Mouse (Mus musculus) forebrain, embryonic 16.5 days (tissue): Measurements from ENCODE around the gene Rbms3. TPM values are rescaled to one million over a fixed set of nuclear protein-coding genes. Genes with fewer than 3 reads are reported as not detected.

Experiments used
- ATAC-seq: fragments of 200-750 bp; cut with Nextera tagmentation; 2 replicates; pipeline ENCODE4 v1.8.0; 2017; ENCODE audit warnings: mild to moderate bottlenecking, moderate library complexity
- H3K27ac ChIP-seq: fragments of 300-500 bp; sonication (generic); 2 replicates; pipeline ENCODE4 v1.5.1; 2014; ENCODE audit warnings: low read length, control low read depth
- H3K27me3 ChIP-seq: fragments of 300-500 bp; sonication (generic); replicated peaks from 2 replicates; pipeline ENCODE4 v1.6.1; 2014; ENCODE audit warnings: low read length; ENCODE audit not compliant: control insufficient read depth, insufficient read depth
- H3K36me3 ChIP-seq: fragments of 300-500 bp; sonication (generic); 2 replicates; pipeline ENCODE4 v1.6.1; 2014; ENCODE audit not compliant: control insufficient read depth, insufficient read depth
- H3K4me1 ChIP-seq: fragments of 300-500 bp; sonication (generic); replicated peaks from 2 replicates; pipeline ENCODE4 v1.6.1; 2014; ENCODE audit warnings: low read length; ENCODE audit not compliant: control insufficient read depth, insufficient read depth
- H3K4me2 ChIP-seq: fragments of 300-500 bp; sonication (generic); 2 replicates; pipeline ENCODE4 v1.6.1; 2014; ENCODE audit warnings: mild to moderate bottlenecking, low read length, control low read depth
- H3K4me3 ChIP-seq: fragments of 300-500 bp; sonication (generic); replicated peaks from 2 replicates; pipeline ENCODE4 v1.5.1; 2014; ENCODE audit warnings: mild to moderate bottlenecking, low read length, control low read depth
- H3K9ac ChIP-seq: fragments of 300-500 bp; sonication (generic); replicated peaks from 2 replicates; pipeline ENCODE4 v1.6.1; 2014; ENCODE audit warnings: low read depth, low read length, control low read depth
- H3K9me3 ChIP-seq: fragments of 300-500 bp; sonication (generic); 2 replicates; pipeline ENCODE4 v1.6.1; 2016; ENCODE audit warnings: low read length; ENCODE audit not compliant: control insufficient read depth
- WGBS: fragments of 180-500 bp; shearing (Covaris S2); extraction: QIAGEN DNeasy Blood & Tissue Kit; methylation state at CpG from one replicate; pipeline ENCODE4 v1.1.7; 2014; 5-methylcytosine and 5-hydroxymethylcytosine counted together
- polyA plus RNA-seq: library from polyadenylated mRNA; unstranded; fragments of >200 nt; fragmentation: Nextera tagmentation; extraction: Ambion mirVana; gene quantifications from 2 replicates; pipeline ENCODE4 v1.2.1, GENCODE M21; 2015

Gene Rbms3
- polyA plus RNA-seq, 1 experiment from 2014 or later, result 25.7 TPM

DNA sequence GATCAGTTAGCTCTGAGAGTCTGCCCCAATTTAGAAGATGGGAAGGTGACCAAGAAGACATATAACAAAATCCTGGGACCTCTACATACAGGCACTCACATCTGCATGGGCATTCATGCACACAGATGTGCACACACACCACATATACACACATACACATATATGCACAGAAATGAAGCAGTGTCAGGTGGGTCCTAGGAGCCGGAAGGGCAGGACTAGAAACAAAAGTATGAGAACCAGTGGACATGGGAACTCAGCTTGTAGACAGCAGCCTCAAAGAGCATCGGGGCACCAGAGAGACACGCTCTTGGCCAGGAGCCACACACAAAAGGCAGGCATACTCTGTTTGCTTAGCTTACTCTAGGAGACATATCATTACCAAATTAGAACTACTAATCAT lies 310.4 kb downstream of the Rbms3 start:
- H3K4me3 ChIP-seq, result no peak overlapping the region
- WGBS, result 58% methylated on average over 3 of the region's 3 CpGs
- H3K4me1 ChIP-seq, result no peaks in the 10 kb centered on the region
- no peak overlapping the region for H3K9ac ChIP-seq
- no peak for ATAC-seq
- no peak overlapping the region for H3K27ac ChIP-seq
- H3K27me3 ChIP-seq, result no peaks in the 10 kb centered on the region
- no peaks in the 10 kb centered on the region for H3K9me3 ChIP-seq
- no peak overlapping the region for H3K4me2 ChIP-seq
- no peaks in the 10 kb centered on the region for H3K36me3 ChIP-seq

GRCm38 (mm10) chr9:117318461-117318860 lies 311.3 kb downstream of the Rbms3 start:
- no peaks in the 10 kb centered on the region for H3K4me1 ChIP-seq
- WGBS, result 72% methylated on average over 4 of the region's 4 CpGs
- no peak overlapping the region for H3K9ac ChIP-seq
- no peaks in the 10 kb centered on the region for H3K36me3 ChIP-seq
- no peak overlapping the region for H3K4me3 ChIP-seq
- no peak overlapping the region for H3K27ac ChIP-seq
- H3K9me3 ChIP-seq, result no peaks in the 10 kb centered on the region
- no peak overlapping the region for H3K4me2 ChIP-seq
- ATAC-seq, result no peak
- H3K27me3 ChIP-seq, result no peaks in the 10 kb centered on the region

DNA sequence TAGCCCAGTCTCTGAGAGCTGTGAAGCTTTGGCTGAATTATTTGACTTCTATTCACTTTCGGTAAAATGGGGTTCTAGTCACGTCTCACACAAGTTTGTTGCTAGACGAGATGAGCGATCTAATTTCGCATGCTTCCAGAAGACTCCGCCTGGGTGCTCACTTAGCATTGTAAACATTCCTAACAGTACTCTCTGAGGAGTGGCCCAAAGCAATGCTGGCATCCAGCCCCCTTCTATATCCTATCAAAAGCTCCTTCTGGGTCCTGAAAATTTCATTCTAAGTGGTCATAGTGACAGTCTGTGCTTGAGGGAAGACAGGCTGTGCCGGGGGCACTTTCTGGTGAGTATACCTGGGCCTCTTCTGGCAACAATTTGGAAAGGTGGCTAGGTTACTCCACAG lies 312.5 kb downstream of the Rbms3 start:
- WGBS, result 95% methylated on average over 7 of the region's 7 CpGs

DNA sequence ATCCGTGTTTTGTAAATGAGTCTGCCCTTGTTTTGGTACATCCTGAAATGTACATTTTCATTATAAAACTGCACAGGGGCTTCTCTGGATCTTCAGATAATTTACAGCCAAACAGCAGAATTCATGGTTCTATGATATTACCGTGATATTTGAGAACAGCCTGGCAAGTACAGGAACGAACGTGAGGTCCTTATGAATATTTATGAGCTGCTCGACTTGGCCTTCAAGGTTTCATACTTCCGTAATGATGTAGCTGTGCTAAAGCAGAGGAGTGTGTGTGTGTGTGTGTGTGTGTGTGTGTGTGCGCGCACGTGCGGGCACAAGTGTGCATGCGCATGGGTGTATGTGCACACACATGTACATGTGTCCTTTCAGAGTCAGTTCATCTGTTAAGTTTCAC lies 316.1 kb downstream of the Rbms3 start:
- H3K4me1 ChIP-seq, result no peaks in the 10 kb centered on the region
- H3K9ac ChIP-seq, result no peak overlapping the region
- H3K27me3 ChIP-seq, result no peaks in the 10 kb centered on the region
- H3K27ac ChIP-seq, result no peak overlapping the region
- no peaks in the 10 kb centered on the region for H3K9me3 ChIP-seq
- H3K4me2 ChIP-seq, result no peak overlapping the region
- no peaks in the 10 kb centered on the region for H3K36me3 ChIP-seq
- H3K4me3 ChIP-seq, result no peak overlapping the region
- ATAC-seq, result no peak
- 69% methylated on average over 11 of the region's 11 CpGs for WGBS

More for the DNA sequence above, 312.5 kb downstream of the Rbms3 start:
- ATAC-seq, result no peak
- H3K4me3 ChIP-seq, result no peak overlapping the region
- no peaks in the 10 kb centered on the region for H3K36me3 ChIP-seq
- no peaks in the 10 kb centered on the region for H3K27me3 ChIP-seq
- H3K9ac ChIP-seq, result no peak overlapping the region
- H3K4me1 ChIP-seq, result no peaks in the 10 kb centered on the region
- H3K4me2 ChIP-seq, result no peak overlapping the region
- H3K27ac ChIP-seq, result no peak overlapping the region
- H3K9me3 ChIP-seq, result no peaks in the 10 kb centered on the region

- no peak overlapping the region for H3K9ac ChIP-seq
- no peak overlapping the region for H3K4me3 ChIP-seq
- no peaks in the 10 kb centered on the region for H3K4me1 ChIP-seq
- no peaks in the 10 kb centered on the region for H3K36me3 ChIP-seq
- H3K9me3 ChIP-seq, result no peaks in the 10 kb centered on the region
- H3K4me2 ChIP-seq, result no peak overlapping the region
- H3K27ac ChIP-seq, result no peak overlapping the region
- no peak for ATAC-seq
- H3K27me3 ChIP-seq, result no peaks in the 10 kb centered on the region
These were observed 319.9 kb downstream of the Rbms3 start for GRCm38 (mm10) chr9:117309809-117310208.

- H3K9me3 ChIP-seq, result no peaks in the 10 kb centered on the region
- H3K9ac ChIP-seq, result no peak overlapping the region
- no peak overlapping the region for H3K4me2 ChIP-seq
- no peaks in the 10 kb centered on the region for H3K27me3 ChIP-seq
- WGBS, result 71% methylated on average over 7 of the region's 7 CpGs
- H3K4me1 ChIP-seq, result peaks cover 4% of the 10 kb centered on the region
- ATAC-seq, result peak; percentile 26; the same call in 1 of the 2 replicates
- H3K27ac ChIP-seq, result no peak overlapping the region
- no peaks in the 10 kb centered on the region for H3K36me3 ChIP-seq
- H3K4me3 ChIP-seq, result no peak overlapping the region
These were observed 330.7 kb downstream of the Rbms3 start for GRCm38 (mm10) chr9:117298991-117299390.

DNA sequence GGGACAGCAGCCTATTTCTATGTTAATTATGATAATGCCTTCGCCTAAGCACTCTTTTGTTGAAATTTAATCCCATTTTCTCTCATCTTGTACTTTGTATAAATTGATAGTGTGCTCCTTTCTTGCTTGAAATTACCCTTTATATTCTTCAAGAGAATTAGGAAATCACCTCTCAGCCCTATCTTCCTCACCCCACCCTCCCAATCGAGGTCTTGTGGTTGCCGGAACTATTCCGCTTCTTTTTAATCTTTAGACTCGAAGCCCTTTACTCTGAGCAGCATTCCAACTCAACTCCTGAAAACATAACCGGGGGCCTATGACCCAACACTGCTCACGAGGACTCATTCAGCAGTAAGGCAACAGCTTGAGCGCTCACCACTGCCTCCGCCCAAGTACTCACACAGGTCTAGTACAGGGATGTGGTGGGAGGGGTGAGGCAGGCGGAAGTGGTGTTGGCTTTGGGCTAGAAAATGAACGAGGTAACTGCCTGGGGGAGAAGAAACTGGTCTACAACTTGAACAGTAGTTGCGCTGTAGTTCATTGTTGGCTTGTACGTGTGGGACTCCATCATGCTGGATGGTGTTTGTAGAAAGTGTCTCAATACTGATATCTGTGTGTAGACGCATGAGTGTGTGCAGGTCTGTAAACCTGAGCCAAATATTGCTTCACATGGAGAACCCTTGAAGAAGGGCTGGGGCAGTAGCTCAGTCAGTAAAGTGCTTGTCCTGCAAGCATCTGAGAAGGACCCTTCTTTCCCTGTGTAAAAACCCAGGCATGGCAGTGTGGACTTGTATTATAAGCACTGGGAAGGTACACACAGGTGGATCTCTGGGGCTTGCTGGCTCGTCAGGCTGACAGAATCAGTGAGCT lies 331.8 kb downstream of the Rbms3 start:
- Histone ChIP-seq H3K27ac (no peak overlapping the region), H3K9me3 (no peaks in the 10 kb centered on the region), H3K27me3 (no peaks in the 10 kb centered on the region), H3K9ac (no peak overlapping the region), H3K4me3 (no peak overlapping the region), H3K36me3 (no peaks in the 10 kb centered on the region), H3K4me2 (no peak overlapping the region), H3K4me1 (peaks cover 4% of the 10 kb centered on the region)
- no peak for ATAC-seq
- WGBS, result 26% methylated on average over 15 of the region's 15 CpGs

- no peak for ATAC-seq
- H3K4me3 ChIP-seq, result no peak overlapping the region
- H3K4me1 ChIP-seq, result no peaks in the 10 kb centered on the region
- H3K36me3 ChIP-seq, result no peaks in the 10 kb centered on the region
- 81% methylated on average over 15 of the region's 15 CpGs for WGBS
- no peaks in the 10 kb centered on the region for H3K9me3 ChIP-seq
- H3K9ac ChIP-seq, result no peak overlapping the region
- no peak overlapping the region for H3K27ac ChIP-seq
- no peaks in the 10 kb centered on the region for H3K27me3 ChIP-seq
- no peak overlapping the region for H3K4me2 ChIP-seq
These were observed 338.5 kb downstream of the Rbms3 start for GRCm38 (mm10) chr9:117291066-117291850.

DNA sequence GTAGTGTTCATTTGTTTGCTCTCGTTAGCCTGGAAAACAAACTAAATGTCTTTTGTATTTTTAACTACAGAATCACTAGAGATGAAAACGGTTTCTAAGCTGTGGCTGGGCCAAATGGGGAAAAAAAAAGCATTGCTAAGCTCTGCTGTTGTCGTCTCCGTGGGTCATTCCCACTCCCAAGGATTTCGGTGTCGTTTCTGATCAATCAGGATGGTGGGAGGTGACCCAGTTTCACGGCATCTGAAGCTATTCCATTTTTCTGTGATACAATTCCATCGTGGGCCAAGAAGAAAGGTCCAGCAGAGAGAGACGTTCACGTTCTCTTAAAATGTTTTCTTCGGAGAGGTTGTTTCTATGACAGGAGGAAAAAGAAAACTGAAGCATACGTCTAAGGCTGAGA lies 354.9 kb downstream of the Rbms3 start:
- no peak for ATAC-seq
- WGBS, result 62% methylated on average over 12 of the region's 12 CpGs
- Histone ChIP-seq H3K9me3 (no peaks in the 10 kb centered on the region), H3K36me3 (no peaks in the 10 kb centered on the region), H3K4me1 (peaks cover 4% of the 10 kb centered on the region; the same call in 1 of the 2 replicates), H3K9ac (no peak overlapping the region), H3K27me3 (no peaks in the 10 kb centered on the region), H3K4me3 (no peak overlapping the region), H3K27ac (no peak overlapping the region), H3K4me2 (no peak overlapping the region)
